Mouse (Mus musculus): ENCODE measurements around the gene Scgb1b11.
"Not testable (repeated sequence)": the region's sequence is repeated elsewhere in the genome, so short reads cannot be mapped to it uniquely, and the experiment has no call there.

Scgb1b11 gene

DNA sequence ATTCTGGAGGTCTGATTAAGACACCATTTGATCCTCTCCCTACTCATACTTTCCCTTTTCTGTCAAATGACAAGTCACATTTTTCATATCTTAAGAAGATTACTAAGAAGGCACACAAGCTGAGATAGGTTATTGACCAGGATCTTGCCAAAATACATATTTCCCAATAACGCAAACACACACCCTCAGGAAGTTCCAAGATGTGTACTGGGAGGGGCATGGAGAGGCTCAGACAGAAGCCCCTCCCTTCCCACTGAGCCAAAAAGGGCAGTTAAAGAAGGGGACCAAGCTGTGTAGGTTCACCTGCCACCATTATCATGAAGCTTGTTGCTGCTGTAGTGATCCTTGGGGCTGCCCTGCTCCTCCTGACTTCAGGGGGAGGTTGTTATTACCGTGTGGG lies at the start of gene Scgb1b11:
Scgb1b11 (plus strand) TSS at position 301 of the 400 bp plus-strand sequence.
- DNase-seq (ENCODE audit: extremely low spot score, low read depth, low spot score): not testable (repeated sequence)

DNA sequence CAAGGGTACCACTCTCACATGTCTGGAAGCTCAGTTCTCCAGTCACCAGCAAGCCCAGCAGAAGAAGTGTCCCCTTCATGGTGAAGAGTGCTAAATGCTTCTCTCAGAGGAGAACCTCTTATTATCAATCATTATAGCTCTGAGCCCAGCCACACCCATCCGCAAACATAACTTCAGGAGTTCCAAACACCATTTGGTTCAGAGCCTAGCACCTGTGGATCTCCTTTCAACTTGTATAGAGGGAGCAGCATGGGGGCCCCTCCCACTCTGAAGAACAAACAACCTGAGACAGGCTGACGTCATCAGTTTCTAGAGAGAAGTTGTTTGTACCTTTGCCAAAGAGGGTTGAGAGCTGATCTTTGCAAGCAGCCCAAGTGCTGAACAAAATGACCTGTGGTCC lies 11.6 kb upstream of the Scgb1b11 start, which contains the start of gene Scgb2b11:
Scgb2b11 (minus strand) TSS at position 101 of the 400 bp plus-strand sequence.
- DNase-seq (ENCODE audit: extremely low spot score, low read depth, low spot score): not testable (repeated sequence)
